In the genomic region with DNA sequence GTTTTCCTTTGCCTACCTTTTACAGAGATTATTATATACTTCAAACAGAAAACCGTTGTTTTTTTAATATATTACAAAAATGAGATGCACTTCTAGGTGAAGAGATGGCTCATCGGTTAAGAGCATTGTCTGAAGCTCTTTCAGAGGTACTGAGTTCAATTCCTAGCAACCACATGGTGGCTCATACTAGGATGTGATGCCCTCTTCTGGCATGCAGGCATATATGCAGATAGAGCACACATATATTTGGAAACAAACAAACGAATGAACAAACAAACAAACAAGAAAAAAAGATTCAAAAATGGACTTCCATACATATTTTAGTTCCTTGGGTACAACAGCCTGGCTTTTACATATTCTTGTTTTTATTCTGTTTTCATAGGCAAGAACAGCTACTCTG, we compare ENCODE assay signal across 13 mouse cellular contexts.
DNase-seq lines count a peak whose midpoint lies in the region; ATAC-seq and TF ChIP-seq lines count a peak whose summit lies in the region.
"Had no signal": no experiment of that assay in that cellular context is flagged by ENCODE, and none has a peak within 500 bp of the region (broad histone marks: within the 10 kb centered on the region; RNA-seq: fewer than 3 reads in every experiment).

No protein-coding gene starts in this region.

- DNase-seq in left cerebral cortex, adult 2 months (ENCODE audit: extremely low spot score in 1 of 2, low spot score in 2 of 2), result no peak
- no peak for DNase-seq in left cerebral cortex, adult 9 months (ENCODE audit: low spot score in 2 of 2)
- peak; percentile 21 for DNase-seq in 416B (ENCODE audit: low read depth)
- peak; percentile 16 to 21 for DNase-seq in B cell, adult 2 months
- DNase-seq in induced T-regulatory cell, adult 2 months (ENCODE audit: low read depth), result peak; percentile 20
- no peak for DNase-seq in kidney, adult 2 months
- DNase-seq: cerebellum, adult 8-10 months; liver, embryonic 13.5 days; right cerebral cortex, postnatal 4 days had no signal

- no peak overlapping the region for H3K27ac ChIP-seq in left cerebral cortex, adult 2 months
- H3K27ac ChIP-seq in kidney, adult 2 months (ENCODE audit: insufficient read depth, low read depth, low read length), result no peak overlapping the region
- H3K27ac ChIP-seq: embryonic facial prominence, embryonic 10.5 days; hindbrain, embryonic 15.5 days; liver, embryonic 13.5 days; macrophage had no signal

- intact Hi-C loops in left cerebral cortex, adult 2 months (cut with DNase I), result no loop called here

- H3K27me3 ChIP-seq in kidney, adult 2 months (replicated peaks; ENCODE audit: control insufficient read depth, insufficient read depth, low read length), result no peaks in the 10 kb centered on the region
- H3K27me3 ChIP-seq: hindbrain, embryonic 15.5 days; liver, embryonic 13.5 days had no signal

- H3K4me3 ChIP-seq in left cerebral cortex, adult 2 months, result no peak overlapping the region
- no peak overlapping the region for H3K4me3 ChIP-seq in kidney, adult 2 months (ENCODE audit: insufficient read depth, low read depth, low read length)
- H3K4me3 ChIP-seq: embryonic facial prominence, embryonic 10.5 days; hindbrain, embryonic 15.5 days; liver, embryonic 13.5 days had no signal

- 87% methylated on average over 3 of the region's 3 CpGs for WGBS in kidney, adult 2 months

- no peak for TF ChIP-seq POLR2A in kidney, adult 2 months (IDR thresholded peaks at IDR 0.05; ENCODE audit: low read depth, low read length)

- peaks cover 3% of the 10 kb centered on the region; the same call in 1 of the 2 replicates for H3K36me3 ChIP-seq in kidney, adult 2 months (ENCODE audit: control insufficient read depth, insufficient read depth, low read length)

- H3K4me1 ChIP-seq in kidney, adult 2 months (ENCODE audit: control insufficient read depth, insufficient read depth, low read length), result no peaks in the 10 kb centered on the region
- H3K4me1 ChIP-seq: embryonic facial prominence, embryonic 10.5 days; hindbrain, embryonic 15.5 days; liver, embryonic 13.5 days had no signal

- ATAC-seq in megakaryocyte-erythroid progenitor cell, adult 5-6 weeks (replicated peaks; ENCODE audit: low FRiP score, low TSS enrichment, poor library complexity, severe bottlenecking), result no peak

- TF ChIP-seq CTCF in left cerebral cortex, adult 2 months (IDR thresholded peaks at IDR 0.05), result peak; percentile 36
- TF ChIP-seq CTCF in kidney, adult 2 months (conservative IDR thresholded peaks at IDR 0.05; ENCODE audit: insufficient read depth, insufficient read length, low read depth, low read length), result no peak

Comparison
In these comparisons a context has a peak if more than half of its experiments do, and no peak if none do; other contexts are left out.
1. DNase-seq: peak in 416B (single experiment), B cell, adult 2 months (2 of 2) and induced T-regulatory cell, adult 2 months (single experiment); none in left cerebral cortex, adult 2 months (0 of 2), left cerebral cortex, adult 9 months (0 of 2) and kidney, adult 2 months (single experiment).